Mouse (Mus musculus): ENCODE measurements around the gene Man2a1. TPM values are rescaled to one million over a fixed set of nuclear protein-coding genes. Genes with fewer than 3 reads are reported as not detected.

The Man2a1 gene
- polyA plus RNA-seq, 1 experiment from 2014 or later, result 16.1 TPM

DNA sequence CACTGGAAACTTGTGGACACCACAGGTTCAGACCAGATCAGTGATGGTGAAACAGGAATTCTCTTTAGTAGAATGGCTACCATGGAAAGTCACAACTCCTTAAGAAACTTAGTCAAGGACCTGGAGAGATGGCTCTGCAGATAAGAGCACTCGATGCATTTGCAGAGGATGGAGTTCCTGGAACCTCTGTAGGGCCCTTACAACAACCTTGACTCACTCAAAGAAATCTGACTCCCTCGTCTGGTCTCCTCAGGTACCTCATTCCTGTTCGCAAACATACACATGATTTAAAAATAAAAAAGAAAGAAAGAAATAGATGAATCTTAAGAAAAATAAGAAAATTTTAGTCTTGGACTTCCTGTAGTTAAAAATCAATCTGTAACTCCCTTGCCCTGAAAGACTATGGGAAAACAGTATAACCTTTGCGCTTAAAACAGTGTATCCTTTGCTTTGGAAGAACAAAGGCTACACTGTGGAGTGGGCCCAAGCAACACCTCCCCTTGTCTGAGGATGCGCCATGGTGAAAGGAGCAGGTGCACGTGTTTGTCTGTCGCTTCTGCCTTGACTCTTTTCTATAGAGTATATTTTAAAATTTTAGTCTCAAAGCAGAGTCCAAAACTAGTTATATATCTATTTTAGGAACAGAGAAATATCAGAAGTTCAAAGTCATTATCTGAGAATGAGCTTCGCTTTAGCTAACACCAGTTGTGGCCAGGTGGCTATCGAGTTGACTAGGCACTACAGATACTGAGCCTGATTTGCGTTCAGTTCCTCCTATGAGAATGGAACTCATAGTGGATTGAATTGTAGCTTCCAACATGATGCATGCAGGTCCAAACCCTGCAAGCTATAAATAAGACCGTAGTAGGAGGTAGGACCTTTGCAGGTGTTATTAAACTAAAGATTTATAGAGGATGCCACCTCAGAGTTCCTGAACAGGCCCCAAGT lies 163.9 kb downstream of the Man2a1 start:
- Histone ChIP-seq H3K36me3 (ENCODE audit: control insufficient read depth, insufficient read depth, low read length) (no peaks in the 10 kb centered on the region), H3K4me2 (replicated peaks; ENCODE audit: low read depth, low read length) (no peak overlapping the region), H3K27ac (ENCODE audit: low read length) (no peak overlapping the region), H3K9ac (replicated peaks; ENCODE audit: low read depth, low read length) (no peak overlapping the region), H3K27me3 (ENCODE audit: control insufficient read depth, insufficient read depth, low read length) (no peaks in the 10 kb centered on the region), H3K9me3 (ENCODE audit: control insufficient read depth, low read depth, low read length) (no peaks in the 10 kb centered on the region), H3K4me3 (ENCODE audit: low read depth, low read length) (no peak overlapping the region), H3K4me1 (ENCODE audit: control insufficient read depth, insufficient read depth, low read length) (peaks cover 8% of the 10 kb centered on the region; the same call in 1 of the 2 replicates)
- WGBS, result 88% methylated on average over 11 of the region's 11 CpGs
- no peak for ATAC-seq (ENCODE audit: insufficient number of reproducible peaks, insufficient read depth, low FRiP score, low read depth)

DNA sequence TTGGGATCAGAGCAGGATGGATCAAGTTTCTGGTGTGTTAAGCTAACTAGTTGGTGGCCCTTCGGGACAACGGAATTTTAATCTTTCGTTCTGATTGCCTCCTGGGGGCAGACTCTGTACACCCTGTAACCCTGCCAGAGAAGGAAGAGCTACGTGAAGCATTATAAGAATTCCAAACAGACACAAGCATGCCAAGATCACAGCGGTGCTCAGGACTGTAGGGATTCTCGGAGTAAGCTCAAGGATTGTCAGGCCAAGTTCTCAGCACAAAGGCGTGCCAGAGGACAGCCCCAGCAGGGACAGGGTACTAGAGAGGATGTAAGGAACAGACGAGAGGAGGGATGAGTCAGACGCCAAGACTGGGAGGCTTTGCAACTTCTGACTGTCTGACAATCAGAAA lies 164.8 kb downstream of the Man2a1 start:
- H3K4me2 ChIP-seq (replicated peaks; ENCODE audit: low read depth, low read length), result no peak overlapping the region
- no peak overlapping the region for H3K4me3 ChIP-seq (ENCODE audit: low read depth, low read length)
- peaks cover 8% of the 10 kb centered on the region; the same call in 1 of the 2 replicates for H3K4me1 ChIP-seq (ENCODE audit: control insufficient read depth, insufficient read depth, low read length)
- no peaks in the 10 kb centered on the region for H3K9me3 ChIP-seq (ENCODE audit: control insufficient read depth, low read depth, low read length)
- no peak overlapping the region for H3K27ac ChIP-seq (ENCODE audit: low read length)
- H3K36me3 ChIP-seq (ENCODE audit: control insufficient read depth, insufficient read depth, low read length), result no peaks in the 10 kb centered on the region
- no peak overlapping the region for H3K9ac ChIP-seq (replicated peaks; ENCODE audit: low read depth, low read length)
- no peaks in the 10 kb centered on the region for H3K27me3 ChIP-seq (ENCODE audit: control insufficient read depth, insufficient read depth, low read length)
- no peak for ATAC-seq (ENCODE audit: insufficient number of reproducible peaks, insufficient read depth, low FRiP score, low read depth)
- 38% methylated on average over 9 of the region's 9 CpGs for WGBS

DNA sequence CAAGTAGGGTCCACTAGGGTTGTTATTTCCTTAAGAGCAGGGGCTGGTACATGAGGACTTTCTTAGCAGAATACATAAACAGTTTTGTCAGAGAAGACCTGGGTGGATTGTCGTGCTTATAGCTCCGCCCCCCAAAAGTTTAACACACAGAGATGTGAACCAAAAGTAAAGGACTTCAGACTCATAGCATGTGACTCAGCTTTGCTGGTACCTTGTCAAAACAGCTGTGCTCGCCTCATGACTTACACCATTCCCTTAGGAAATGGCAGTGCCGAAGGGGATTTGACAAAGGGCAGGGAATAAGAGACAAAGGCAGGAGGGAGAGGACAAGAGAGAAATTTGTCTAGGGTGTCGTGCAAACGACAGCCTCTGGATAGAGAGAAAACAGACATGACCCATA lies 166.0 kb downstream of the Man2a1 start:
- H3K36me3 ChIP-seq (ENCODE audit: control insufficient read depth, insufficient read depth, low read length), result no peaks in the 10 kb centered on the region

DNA sequence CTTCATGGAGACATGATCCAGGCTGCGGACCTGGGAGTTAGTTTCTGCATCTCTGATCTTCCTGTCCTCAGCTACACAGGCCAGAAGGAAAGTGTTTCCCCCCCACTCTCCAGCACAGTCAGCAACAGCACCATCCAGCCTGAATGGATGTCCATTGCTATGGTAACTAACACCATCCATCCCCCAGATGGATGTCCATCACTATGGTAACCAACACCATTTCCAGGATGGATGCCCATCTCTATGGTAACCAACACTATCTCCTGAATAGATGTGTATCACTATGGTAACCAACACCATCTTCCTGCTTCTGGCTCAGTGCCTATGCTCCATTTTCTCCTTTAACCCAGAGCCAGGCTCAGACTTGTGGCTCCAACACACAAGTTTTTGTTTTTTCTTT lies 169.7 kb downstream of the Man2a1 start:
- Histone ChIP-seq H3K4me3 (ENCODE audit: low read depth, low read length) (no peak overlapping the region), H3K4me2 (replicated peaks; ENCODE audit: low read depth, low read length) (no peak overlapping the region), H3K9ac (replicated peaks; ENCODE audit: low read depth, low read length) (no peak overlapping the region), H3K36me3 (ENCODE audit: control insufficient read depth, insufficient read depth, low read length) (no peaks in the 10 kb centered on the region), H3K27ac (ENCODE audit: low read length) (no peak overlapping the region), H3K4me1 (ENCODE audit: control insufficient read depth, insufficient read depth, low read length) (peaks cover 8% of the 10 kb centered on the region; the same call in 1 of the 2 replicates), H3K9me3 (ENCODE audit: control insufficient read depth, low read depth, low read length) (no peaks in the 10 kb centered on the region), H3K27me3 (ENCODE audit: control insufficient read depth, insufficient read depth, low read length) (no peaks in the 10 kb centered on the region)
- WGBS, result 90% methylated on average over 1 of the region's 1 CpGs
- no peak for ATAC-seq (ENCODE audit: insufficient number of reproducible peaks, insufficient read depth, low FRiP score, low read depth)

More for the DNA sequence above, 166.0 kb downstream of the Man2a1 start:
- Histone ChIP-seq H3K4me2 (replicated peaks; ENCODE audit: low read depth, low read length) (no peak overlapping the region), H3K4me1 (ENCODE audit: control insufficient read depth, insufficient read depth, low read length) (peaks cover 8% of the 10 kb centered on the region; the same call in 1 of the 2 replicates), H3K9me3 (ENCODE audit: control insufficient read depth, low read depth, low read length) (no peaks in the 10 kb centered on the region), H3K27ac (ENCODE audit: low read length) (no peak overlapping the region), H3K9ac (replicated peaks; ENCODE audit: low read depth, low read length) (no peak overlapping the region), H3K4me3 (ENCODE audit: low read depth, low read length) (no peak overlapping the region), H3K27me3 (ENCODE audit: control insufficient read depth, insufficient read depth, low read length) (no peaks in the 10 kb centered on the region)
- 47% methylated on average over 6 of the region's 6 CpGs for WGBS
- ATAC-seq (ENCODE audit: insufficient number of reproducible peaks, insufficient read depth, low FRiP score, low read depth), result no peak

DNA sequence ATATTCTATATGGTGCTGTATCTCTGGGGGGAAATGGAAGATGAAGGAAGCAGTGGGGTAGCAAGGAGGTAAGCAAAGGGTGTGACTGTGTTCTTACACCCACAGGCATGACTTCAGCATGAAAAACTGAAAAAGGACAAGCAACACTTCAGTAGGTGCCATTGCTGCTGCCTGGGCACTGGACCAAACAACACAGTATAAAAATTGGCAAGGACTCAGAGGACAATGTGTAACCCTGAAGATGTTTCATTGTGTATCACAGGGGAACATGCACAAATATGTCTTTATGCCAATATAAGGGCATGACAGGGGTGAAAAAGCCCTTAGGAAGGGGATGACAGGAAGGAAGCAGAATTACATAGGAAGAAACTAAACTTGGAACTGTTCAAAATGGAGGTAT lies 172.1 kb downstream of the Man2a1 start:
- H3K9me3 ChIP-seq (ENCODE audit: control insufficient read depth, low read depth, low read length), result no peaks in the 10 kb centered on the region
- H3K9ac ChIP-seq (replicated peaks; ENCODE audit: low read depth, low read length), result no peak overlapping the region
- H3K4me1 ChIP-seq (ENCODE audit: control insufficient read depth, insufficient read depth, low read length), result no peaks in the 10 kb centered on the region
- no peak overlapping the region for H3K4me2 ChIP-seq (replicated peaks; ENCODE audit: low read depth, low read length)
- no peak for ATAC-seq (ENCODE audit: insufficient number of reproducible peaks, insufficient read depth, low FRiP score, low read depth)
- H3K27ac ChIP-seq (ENCODE audit: low read length), result no peak overlapping the region
- no peak overlapping the region for H3K4me3 ChIP-seq (ENCODE audit: low read depth, low read length)
- no peaks in the 10 kb centered on the region for H3K36me3 ChIP-seq (ENCODE audit: control insufficient read depth, insufficient read depth, low read length)
- no peaks in the 10 kb centered on the region for H3K27me3 ChIP-seq (ENCODE audit: control insufficient read depth, insufficient read depth, low read length)

DNA sequence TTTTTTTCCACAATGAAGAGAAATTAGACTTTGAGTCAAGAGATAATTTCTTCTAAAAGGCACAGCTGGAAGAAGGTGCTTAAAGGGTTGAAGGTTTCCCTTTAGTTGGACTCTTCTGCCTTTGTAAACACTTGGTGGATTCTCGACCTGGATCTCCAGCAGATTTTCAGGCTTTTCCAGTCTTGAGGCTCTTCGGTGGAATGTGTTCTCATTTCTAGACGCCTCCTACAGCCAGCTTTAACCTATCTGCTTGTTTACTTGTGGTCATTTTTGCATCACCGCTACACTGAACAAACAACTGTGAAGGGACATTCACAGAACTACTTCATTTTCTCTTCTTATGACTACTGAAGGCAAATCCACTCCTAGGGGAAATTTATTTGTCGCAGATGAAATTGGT lies 173.7 kb downstream of the Man2a1 start:
- Histone ChIP-seq H3K27ac (ENCODE audit: low read length) (no peak overlapping the region), H3K4me3 (ENCODE audit: low read depth, low read length) (no peak overlapping the region), H3K27me3 (ENCODE audit: control insufficient read depth, insufficient read depth, low read length) (no peaks in the 10 kb centered on the region), H3K4me2 (replicated peaks; ENCODE audit: low read depth, low read length) (no peak overlapping the region), H3K9me3 (ENCODE audit: control insufficient read depth, low read depth, low read length) (no peaks in the 10 kb centered on the region), H3K4me1 (ENCODE audit: control insufficient read depth, insufficient read depth, low read length) (no peaks in the 10 kb centered on the region), H3K9ac (replicated peaks; ENCODE audit: low read depth, low read length) (no peak overlapping the region), H3K36me3 (ENCODE audit: control insufficient read depth, insufficient read depth, low read length) (no peaks in the 10 kb centered on the region)
- ATAC-seq (ENCODE audit: insufficient number of reproducible peaks, insufficient read depth, low FRiP score, low read depth), result no peak
- 81% methylated on average over 5 of the region's 5 CpGs for WGBS

DNA sequence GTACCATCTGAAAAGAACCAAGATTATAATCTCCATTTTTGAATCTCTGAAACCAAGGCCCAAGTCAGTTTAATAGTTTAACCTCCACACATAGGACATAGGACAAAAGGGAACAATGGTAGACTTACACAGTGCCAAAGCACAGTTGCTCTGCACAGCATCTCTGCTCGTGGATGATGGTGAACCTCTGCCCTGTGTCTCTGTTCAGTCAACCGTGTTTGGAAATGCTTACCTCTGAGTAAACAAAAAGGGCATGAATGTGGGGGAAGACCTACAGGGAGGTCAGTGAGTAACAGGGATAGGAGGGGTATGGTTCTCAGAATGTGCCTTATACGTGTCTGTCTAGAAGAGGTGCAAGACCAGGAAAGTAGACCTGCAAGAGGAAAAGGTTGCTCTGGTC lies 177.8 kb downstream of the Man2a1 start:
- Histone ChIP-seq H3K4me1 (ENCODE audit: control insufficient read depth, insufficient read depth, low read length) (no peaks in the 10 kb centered on the region), H3K4me2 (replicated peaks; ENCODE audit: low read depth, low read length) (no peak overlapping the region), H3K27me3 (ENCODE audit: control insufficient read depth, insufficient read depth, low read length) (no peaks in the 10 kb centered on the region), H3K27ac (ENCODE audit: low read length) (no peak overlapping the region), H3K36me3 (ENCODE audit: control insufficient read depth, insufficient read depth, low read length) (no peaks in the 10 kb centered on the region), H3K4me3 (ENCODE audit: low read depth, low read length) (no peak overlapping the region), H3K9me3 (ENCODE audit: control insufficient read depth, low read depth, low read length) (no peaks in the 10 kb centered on the region), H3K9ac (replicated peaks; ENCODE audit: low read depth, low read length) (no peak overlapping the region)
- no peak for ATAC-seq (ENCODE audit: insufficient number of reproducible peaks, insufficient read depth, low FRiP score, low read depth)
- WGBS, result 54% methylated on average over 3 of the region's 3 CpGs

DNA sequence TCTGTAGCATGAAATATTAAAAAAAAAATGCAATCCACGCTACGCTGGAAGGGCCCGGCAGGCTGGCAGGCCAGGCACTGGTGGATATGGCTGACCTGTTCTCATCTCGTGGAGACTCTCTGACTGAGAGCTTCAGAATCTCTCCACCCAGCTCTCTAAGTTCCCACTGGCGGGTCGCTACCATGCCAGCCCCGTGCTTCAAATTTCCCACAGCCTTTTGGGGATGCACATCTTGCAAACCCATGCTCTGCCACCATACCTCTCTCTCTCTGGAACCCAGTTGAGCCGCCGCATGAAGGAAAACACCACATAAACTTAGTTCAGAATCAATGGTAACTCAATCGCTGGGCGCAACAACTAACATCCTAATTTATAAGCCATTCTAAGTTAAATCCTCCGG lies 178.2 kb downstream of the Man2a1 start:
- Histone ChIP-seq H3K36me3 (ENCODE audit: control insufficient read depth, insufficient read depth, low read length) (no peaks in the 10 kb centered on the region), H3K9me3 (ENCODE audit: control insufficient read depth, low read depth, low read length) (no peaks in the 10 kb centered on the region), H3K4me1 (ENCODE audit: control insufficient read depth, insufficient read depth, low read length) (no peaks in the 10 kb centered on the region), H3K4me2 (replicated peaks; ENCODE audit: low read depth, low read length) (no peak overlapping the region), H3K27ac (ENCODE audit: low read length) (no peak overlapping the region), H3K4me3 (ENCODE audit: low read depth, low read length) (no peak overlapping the region), H3K27me3 (ENCODE audit: control insufficient read depth, insufficient read depth, low read length) (no peaks in the 10 kb centered on the region), H3K9ac (replicated peaks; ENCODE audit: low read depth, low read length) (no peak overlapping the region)
- 92% methylated on average over 12 of the region's 12 CpGs for WGBS
- ATAC-seq (ENCODE audit: insufficient number of reproducible peaks, insufficient read depth, low FRiP score, low read depth), result no peak
